Mouse (Mus musculus): ENCODE data around the gene Xirp2. TPM values are rescaled to one million over a fixed set of nuclear protein-coding genes. Genes with fewer than 3 reads are reported as not detected.

The Xirp2 gene
- polyA plus RNA-seq (2012; fragmentation: generic; extraction: Trizol): not detected

DNA sequence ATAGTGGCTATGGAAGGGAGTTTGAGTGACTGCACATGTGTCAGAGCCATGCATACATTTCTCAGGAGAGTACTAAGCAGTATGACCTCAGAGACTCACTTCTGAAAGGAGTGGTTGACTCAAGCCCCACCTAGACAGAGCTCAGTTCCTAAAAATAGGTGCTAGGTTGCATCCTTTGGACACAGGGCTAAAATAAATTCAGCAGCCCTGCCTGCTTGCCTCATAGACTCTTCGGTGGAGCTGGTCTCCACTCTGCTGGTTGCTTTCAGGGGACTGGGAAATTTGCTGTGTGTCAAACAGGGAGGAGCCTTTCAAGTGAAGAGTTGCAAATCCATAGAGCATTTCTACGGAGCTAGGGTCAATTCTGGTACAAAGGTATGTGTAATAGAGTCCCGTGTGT lies at the start of gene Xirp2:
Xirp2 (plus strand) TSS at position 223 of the 400 bp plus-strand sequence.

DNA sequence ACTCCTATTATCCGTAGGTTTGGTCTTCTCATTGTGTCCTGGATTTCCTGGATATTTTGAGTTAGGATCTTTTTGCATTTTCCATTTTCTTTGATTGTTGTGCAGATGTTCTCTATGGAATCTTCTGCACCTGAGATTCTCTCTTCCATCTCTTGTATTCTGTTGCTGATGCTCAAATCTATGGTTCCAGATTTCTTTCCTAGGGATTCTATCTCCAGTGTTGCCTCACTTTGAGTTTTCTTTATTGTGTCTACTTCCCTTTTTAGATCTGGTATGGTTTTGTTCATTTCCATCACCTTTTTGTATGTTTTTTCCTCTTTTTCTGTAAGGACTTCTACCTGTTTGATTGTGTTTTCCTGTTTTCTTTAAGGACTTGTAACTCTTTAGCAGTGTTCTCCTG lies 32.4 kb upstream of the Xirp2 start, which contains the start of gene Gm21830:
Gm21830 (plus strand) TSS at position 301 of the 400 bp plus-strand sequence.

DNA sequence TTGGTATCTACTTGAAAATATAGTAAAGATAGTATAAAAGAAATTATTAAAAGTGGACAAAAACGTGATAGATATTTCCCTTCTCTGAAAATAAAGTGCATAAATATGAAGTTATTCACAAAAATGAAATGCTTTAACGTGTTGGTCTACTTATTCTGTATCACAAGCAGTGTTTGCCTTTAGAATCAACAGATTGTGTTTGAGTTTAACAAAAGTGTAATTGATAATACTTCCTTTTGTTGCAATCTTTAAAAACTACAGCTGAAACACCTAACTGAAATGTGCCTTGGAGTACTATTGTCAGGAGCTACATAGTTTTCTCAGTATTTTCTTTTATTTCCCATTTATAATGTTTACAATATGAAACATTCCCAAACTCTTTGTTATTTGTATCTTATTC lies 12.7 kb upstream of the Xirp2 start, which contains the start of gene Gm26727:
Gm26727 (minus strand) TSS at position 101 of the 400 bp plus-strand sequence.

DNA sequence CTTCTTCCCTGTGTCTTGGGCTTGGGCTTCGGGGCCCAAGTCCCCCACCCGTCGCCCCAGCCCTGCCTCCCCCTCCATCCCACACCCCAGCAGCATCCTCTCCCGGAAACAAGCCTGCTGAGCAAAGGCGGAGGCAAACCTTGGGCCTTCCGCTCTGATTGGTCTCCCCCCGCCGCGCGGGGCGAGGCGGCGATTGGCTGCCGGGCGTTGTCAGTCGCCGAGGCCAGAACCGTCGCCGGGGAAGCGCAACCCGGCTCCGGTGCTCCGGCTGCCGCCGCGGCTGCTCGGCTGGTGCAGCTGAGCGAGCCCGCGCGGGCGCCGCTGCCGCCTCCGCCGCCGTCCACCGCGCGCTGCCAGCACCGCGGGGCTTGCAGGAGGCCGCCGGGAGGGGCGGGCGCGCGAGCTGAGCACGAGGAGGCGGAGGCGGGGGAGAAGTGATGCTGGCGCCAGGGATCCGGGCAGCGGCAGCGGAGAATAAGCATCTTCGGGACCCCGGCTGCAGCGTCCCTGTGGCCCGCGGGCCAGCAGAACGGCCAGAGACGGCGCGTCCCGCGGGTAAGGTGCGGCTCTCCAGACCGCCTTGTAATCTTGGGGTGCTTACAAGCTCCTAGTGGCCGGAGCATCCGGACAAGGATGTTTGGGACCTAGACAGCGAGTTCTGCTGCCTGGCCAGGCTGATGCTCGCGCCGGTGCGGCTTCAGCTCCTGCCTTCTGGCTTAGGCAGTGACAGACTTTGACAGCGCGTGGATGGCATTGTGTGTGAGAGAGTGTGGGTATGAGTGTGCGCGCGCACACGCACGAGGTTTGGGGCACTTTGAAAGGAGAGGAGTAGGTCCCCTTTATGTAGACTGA lies 119.9 kb downstream of the Xirp2 start, which contains the start of gene B3galt1:
B3galt1 (plus strand) TSS at position 392 of the 852 bp plus-strand sequence.

Other genes starting within 250 kb of the Xirp2 start
- gene Gm21830, start 32.3 kb upstream of the Xirp2 start, polyA plus RNA-seq (2012; fragmentation: generic; extraction: Trizol): not detected
- not detected for gene Gm26727, start 12.8 kb upstream of the Xirp2 start, polyA plus RNA-seq (2012; fragmentation: generic; extraction: Trizol)
- gene B3galt1, start 119.9 kb downstream of the Xirp2 start, polyA plus RNA-seq (2012; fragmentation: generic; extraction: Trizol): under 1 TPM; 0.05 to 0.68 TPM

All from C3H10T1/2 (cell line).